Mouse (Mus musculus): ENCODE results near the gene Nfkbid. TPM values are rescaled to one million over a fixed set of nuclear protein-coding genes. Genes with fewer than 3 reads are reported as not detected.

Gene Nfkbid
- polyA plus RNA-seq, 1 experiment = 34.2 TPM

GRCm38 (mm10) chr7:30444154-30444970 lies 22.8 kb downstream of the Nfkbid start:
- no peak overlapping the region for H3K4me3 ChIP-seq (replicated peaks; ENCODE audit: control insufficient read depth, low read depth, low read length)
- whole genome bisulfite sequencing = 2% methylated on average over 38 of the region's 38 CpGs

GRCm38 (mm10) chr7:30444971-30445751 lies 23.6 kb downstream of the Nfkbid start, which contains the start of gene Aplp1:
Aplp1 (minus strand) TSS chr7:30445535.
- no peak for TF ChIP-seq CTCF (IDR thresholded peaks at IDR 0.05; ENCODE audit: control insufficient read depth, insufficient read depth, low read length)
- no peak for TF ChIP-seq POLR2A (IDR thresholded peaks at IDR 0.05; ENCODE audit: borderline replicate concordance, control insufficient read depth, low read depth, low read length)
- Histone ChIP-seq H3K4me1 (ENCODE audit: control insufficient read depth, insufficient read depth, low read length) (no peaks in the 10 kb centered on the region), H3K27ac (ENCODE audit: control insufficient read depth, insufficient read depth, low read depth, low read length, poor library complexity) (no peak within 1 kb of the TSS), H3K4me3 (replicated peaks; ENCODE audit: control insufficient read depth, low read depth, low read length) (no peak within 1 kb of the TSS)
- 1% methylated on average over 71 of the region's 72 CpGs for WGBS

More at GRCm38 (mm10) chr7:30444154-30444970, 22.8 kb downstream of the Nfkbid start:
- TF ChIP-seq CTCF (IDR thresholded peaks at IDR 0.05; ENCODE audit: control insufficient read depth, insufficient read depth, low read length) (no peak), POLR2A (IDR thresholded peaks at IDR 0.05; ENCODE audit: borderline replicate concordance, control insufficient read depth, low read depth, low read length) (no peak)
- no peak overlapping the region for H3K27ac ChIP-seq (ENCODE audit: control insufficient read depth, insufficient read depth, low read depth, low read length, poor library complexity)
- H3K4me1 ChIP-seq (ENCODE audit: control insufficient read depth, insufficient read depth, low read length) = no peaks in the 10 kb centered on the region

GRCm38 (mm10) chr7:30450241-30450640 lies 28.7 kb downstream of the Nfkbid start:
- WGBS = 72% methylated on average over 7 of the region's 7 CpGs
- Histone ChIP-seq H3K27ac (ENCODE audit: control insufficient read depth, insufficient read depth, low read depth, low read length, poor library complexity) (no peak overlapping the region), H3K4me1 (ENCODE audit: control insufficient read depth, insufficient read depth, low read length) (peaks cover 1% of the 10 kb centered on the region; the same call in 1 of the 2 replicates), H3K4me3 (replicated peaks; ENCODE audit: control insufficient read depth, low read depth, low read length) (no peak overlapping the region)
- TF ChIP-seq CTCF (IDR thresholded peaks at IDR 0.05; ENCODE audit: control insufficient read depth, insufficient read depth, low read length) (no peak), POLR2A (IDR thresholded peaks at IDR 0.05; ENCODE audit: borderline replicate concordance, control insufficient read depth, low read depth, low read length) (no peak)

- TF ChIP-seq CTCF (IDR thresholded peaks at IDR 0.05; ENCODE audit: control insufficient read depth, insufficient read depth, low read length) (no peak), POLR2A (IDR thresholded peaks at IDR 0.05; ENCODE audit: borderline replicate concordance, control insufficient read depth, low read depth, low read length) (no peak)
- WGBS = 14% methylated on average over 25 of the region's 25 CpGs
- Histone ChIP-seq H3K4me3 (replicated peaks; ENCODE audit: control insufficient read depth, low read depth, low read length) (no peak overlapping the region), H3K27ac (ENCODE audit: control insufficient read depth, insufficient read depth, low read depth, low read length, poor library complexity) (no peak overlapping the region), H3K4me1 (ENCODE audit: control insufficient read depth, insufficient read depth, low read length) (peaks cover 1% of the 10 kb centered on the region; the same call in 1 of the 2 replicates)
Observed at GRCm38 (mm10) chr7:30453327-30453726, 31.8 kb downstream of the Nfkbid start.

GRCm38 (mm10) chr7:30453766-30454165 lies 32.2 kb downstream of the Nfkbid start:
- no peak for TF ChIP-seq CTCF (IDR thresholded peaks at IDR 0.05; ENCODE audit: control insufficient read depth, insufficient read depth, low read length)
- no peak for TF ChIP-seq POLR2A (IDR thresholded peaks at IDR 0.05; ENCODE audit: borderline replicate concordance, control insufficient read depth, low read depth, low read length)
- H3K4me1 ChIP-seq (ENCODE audit: control insufficient read depth, insufficient read depth, low read length) = peaks cover 1% of the 10 kb centered on the region; the same call in 1 of the 2 replicates
- H3K27ac ChIP-seq (ENCODE audit: control insufficient read depth, insufficient read depth, low read depth, low read length, poor library complexity) = no peak overlapping the region
- 2% methylated on average over 25 of the region's 25 CpGs for WGBS
- H3K4me3 ChIP-seq (replicated peaks; ENCODE audit: control insufficient read depth, low read depth, low read length) = no peak overlapping the region

- Histone ChIP-seq H3K4me3 (replicated peaks; ENCODE audit: control insufficient read depth, low read depth, low read length) (no peak overlapping the region), H3K4me1 (ENCODE audit: control insufficient read depth, insufficient read depth, low read length) (peaks cover 1% of the 10 kb centered on the region; the same call in 1 of the 2 replicates), H3K27ac (ENCODE audit: control insufficient read depth, insufficient read depth, low read depth, low read length, poor library complexity) (no peak overlapping the region)
- WGBS = 13% methylated on average over 6 of the region's 6 CpGs
- TF ChIP-seq POLR2A (IDR thresholded peaks at IDR 0.05; ENCODE audit: borderline replicate concordance, control insufficient read depth, low read depth, low read length) (no peak), CTCF (IDR thresholded peaks at IDR 0.05; ENCODE audit: control insufficient read depth, insufficient read depth, low read length) (no peak)
Observed at GRCm38 (mm10) chr7:30454259-30454658, 32.7 kb downstream of the Nfkbid start.

GRCm38 (mm10) chr7:30456487-30456886 lies 35.0 kb downstream of the Nfkbid start:
- TF ChIP-seq CTCF (IDR thresholded peaks at IDR 0.05; ENCODE audit: control insufficient read depth, insufficient read depth, low read length) = no peak
- no peak for TF ChIP-seq POLR2A (IDR thresholded peaks at IDR 0.05; ENCODE audit: borderline replicate concordance, control insufficient read depth, low read depth, low read length)
- no peak overlapping the region for H3K27ac ChIP-seq (ENCODE audit: control insufficient read depth, insufficient read depth, low read depth, low read length, poor library complexity)
- no peak overlapping the region for H3K4me3 ChIP-seq (replicated peaks; ENCODE audit: control insufficient read depth, low read depth, low read length)
- 5% methylated on average over 9 of the region's 9 CpGs for WGBS
- peaks cover 1% of the 10 kb centered on the region; the same call in 1 of the 2 replicates for H3K4me1 ChIP-seq (ENCODE audit: control insufficient read depth, insufficient read depth, low read length)
